Mouse (Mus musculus) megakaryocyte, embryonic 14.5 days (primary cell): ENCODE data around the gene Ripply3.

Experiments used
- FLI1 ChIP-seq: IDR thresholded peaks from 2 replicates; pipeline ENCODE4 v1.6.1; 2012; ENCODE audit warnings: low read length, inconsistent platforms, mixed read lengths
- GATA1 ChIP-seq: IDR thresholded peaks from 3 replicates; pipeline ENCODE4 v1.6.1; 2012; ENCODE audit warnings: mixed read lengths, low read length, inconsistent platforms, borderline replicate concordance

DNA sequence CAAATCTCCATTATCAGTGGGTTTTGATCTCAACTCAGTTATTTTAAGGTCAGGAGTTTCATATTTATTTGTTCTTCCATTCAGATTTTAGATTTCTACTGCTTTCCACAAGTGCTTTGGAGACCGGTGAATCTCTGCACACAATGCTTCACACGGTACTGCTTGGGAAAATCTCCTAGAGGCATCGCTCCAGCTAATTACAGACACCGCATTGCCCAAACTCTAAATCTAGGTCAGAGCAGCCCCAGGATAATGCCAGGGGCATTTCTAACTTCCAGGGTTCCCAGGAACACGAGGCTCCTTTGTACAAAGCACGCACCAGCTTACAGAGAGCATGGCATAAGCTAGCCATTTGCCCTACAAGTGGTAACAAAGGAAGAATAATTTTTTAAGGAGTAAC lies 20.7 kb upstream of the Ripply3 start:
- TF ChIP-seq GATA1 = no peak
- TF ChIP-seq FLI1 = no peak
